Mouse (Mus musculus) adrenal gland, postnatal 36 days (tissue): ENCODE data around the gene Tmem165. TPM values are rescaled to one million over a fixed set of nuclear protein-coding genes. Genes with fewer than 3 reads are reported as not detected.

Experiments
- DNase-seq, 2 experiments: peaks; one replicate each; pipeline ENCODE4 v3.0.0; 2021; ENCODE audit warnings: mixed read lengths in 1 of 2
- total RNA-seq, 2 experiments: library from RNA; stranded (reverse); gene quantifications; 2 replicates each; pipeline ENCODE4 v1.2.3; 2021

The Tmem165 gene
- total RNA-seq, 2 experiments from 2014 or later, result 41.6 to 46.2 TPM

DNA sequence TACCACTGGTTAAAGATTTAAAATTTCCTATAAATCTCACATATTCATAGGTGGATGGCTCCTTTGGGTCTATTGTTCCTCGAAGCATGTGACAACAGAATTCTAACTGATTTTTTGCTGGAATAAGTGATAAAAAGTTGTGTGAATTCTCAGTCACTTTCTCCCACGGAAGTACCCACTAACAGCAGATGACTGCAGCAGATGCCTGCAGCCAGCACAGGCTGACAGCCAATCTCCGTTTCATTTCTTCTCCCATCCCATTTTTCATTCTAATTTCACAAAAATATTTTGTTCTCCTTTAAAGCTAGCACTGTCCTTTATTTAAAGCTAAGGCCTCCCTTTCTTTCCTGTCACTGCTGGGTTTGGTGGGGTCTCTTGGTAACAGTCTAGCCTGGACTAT is 61.7 kb downstream of the Tmem165 start:
- DNase-seq, result no peak

- DNase-seq, result no peak
Measured at GRCm38 (mm10) chr5:76246539-76246938, 62.9 kb downstream of the Tmem165 start.

- no peak for DNase-seq
Measured at GRCm38 (mm10) chr5:76250948-76251347, 67.3 kb downstream of the Tmem165 start.

Other genes starting within 250 kb of the Tmem165 start
- 100 to 1,000 TPM in 1 of 2 experiments, 10 to 100 TPM in 1; 65.4 to 116 TPM for gene Kdr, start 205.4 kb upstream of the Tmem165 start, total RNA-seq
- gene Srd5a3, start 43.6 kb upstream of the Tmem165 start, total RNA-seq, result 10 to 100 TPM; 23.6 to 33.3 TPM
- 10 to 100 TPM; 39.8 to 54.8 TPM for gene Clock, start 120.9 kb downstream of the Tmem165 start, total RNA-seq
- gene Pdcl2, start 147.3 kb downstream of the Tmem165 start, total RNA-seq, result not detected
- not detected for gene Nmu, start 179.9 kb downstream of the Tmem165 start, total RNA-seq